Mouse (Mus musculus): ENCODE measurements around the gene Efcab6.

Efcab6 gene

DNA sequence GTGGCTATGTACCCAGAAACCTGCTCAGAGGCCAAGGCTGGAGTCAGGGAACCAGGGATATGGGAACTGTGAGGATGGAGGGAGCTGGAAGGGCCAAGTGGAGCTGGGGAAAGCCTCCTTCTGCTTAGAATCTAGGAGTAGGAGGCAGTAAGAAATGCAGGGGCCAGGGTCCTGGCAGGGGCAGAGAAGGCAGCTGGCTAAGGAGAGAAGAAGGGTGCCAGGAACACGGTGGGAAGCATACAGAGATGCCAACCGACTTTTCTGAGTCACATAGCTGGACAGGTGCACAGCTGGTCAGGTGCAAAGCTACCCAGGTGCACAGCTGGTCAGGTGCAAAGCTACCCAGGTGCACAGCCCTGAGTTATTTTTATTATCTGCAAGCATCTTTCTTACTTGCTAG, 187.3 kb downstream of the Efcab6 start:
- no peak for DNase-seq (ENCODE audit: low read depth, low spot score)

DNA sequence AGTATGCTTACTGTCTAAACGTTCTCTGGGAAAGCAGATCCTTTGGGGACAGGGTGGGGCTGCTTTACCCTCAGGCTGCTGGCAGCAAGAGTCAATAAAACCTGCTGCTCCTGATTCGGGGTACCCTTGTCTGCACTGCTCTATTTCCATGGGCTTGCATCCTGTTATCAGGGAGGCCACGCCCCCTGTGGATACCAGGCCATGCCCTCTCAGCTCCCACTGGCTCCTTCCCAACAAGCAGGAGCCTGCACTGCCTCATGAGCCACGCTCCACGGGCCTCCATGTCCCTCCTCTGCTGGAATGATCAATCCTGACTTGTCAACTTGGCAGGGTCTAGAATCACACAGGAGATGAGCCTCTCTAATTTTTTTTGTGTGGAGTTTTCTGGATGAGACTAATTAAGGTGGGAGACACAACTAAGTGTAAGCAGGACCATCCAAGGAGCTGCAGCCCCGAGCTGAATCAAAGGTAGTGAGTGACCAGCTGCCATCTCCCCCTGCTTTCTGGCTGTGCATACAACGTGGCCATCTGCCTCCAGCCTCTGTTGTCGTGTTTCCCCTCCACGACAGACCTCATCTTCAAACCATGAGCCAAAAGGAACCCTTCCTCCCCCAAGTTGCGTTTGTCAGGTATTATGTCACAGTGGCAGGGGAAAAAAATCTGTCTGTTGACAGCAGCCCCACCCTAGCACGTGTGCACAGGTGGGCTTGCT, 187.9 kb downstream of the Efcab6 start:
- DNase-seq (ENCODE audit: low read depth, low spot score) = no peak

DNA sequence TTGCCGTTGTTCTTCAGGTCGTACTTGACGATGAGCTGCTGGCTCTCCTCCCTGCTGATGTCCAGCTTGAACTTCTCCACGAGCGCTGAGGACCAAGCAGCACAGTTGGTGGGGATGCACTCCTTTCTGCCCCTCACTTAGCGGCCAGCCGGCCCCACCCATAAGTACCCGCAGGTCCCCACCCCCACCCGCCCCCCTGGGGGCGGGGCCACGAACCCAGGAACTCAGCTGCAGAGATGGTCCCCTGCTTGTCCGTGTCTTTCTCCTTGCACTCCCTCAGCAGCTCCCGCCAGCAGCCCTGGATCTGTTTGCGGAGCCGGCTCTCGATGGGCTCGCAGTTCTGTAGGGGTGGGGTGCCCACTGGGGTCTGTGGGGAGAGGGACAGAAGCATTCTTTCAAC, 194.2 kb downstream of the Efcab6 start:
- peak; percentile 28 for DNase-seq (ENCODE audit: low read depth, low spot score)

DNA sequence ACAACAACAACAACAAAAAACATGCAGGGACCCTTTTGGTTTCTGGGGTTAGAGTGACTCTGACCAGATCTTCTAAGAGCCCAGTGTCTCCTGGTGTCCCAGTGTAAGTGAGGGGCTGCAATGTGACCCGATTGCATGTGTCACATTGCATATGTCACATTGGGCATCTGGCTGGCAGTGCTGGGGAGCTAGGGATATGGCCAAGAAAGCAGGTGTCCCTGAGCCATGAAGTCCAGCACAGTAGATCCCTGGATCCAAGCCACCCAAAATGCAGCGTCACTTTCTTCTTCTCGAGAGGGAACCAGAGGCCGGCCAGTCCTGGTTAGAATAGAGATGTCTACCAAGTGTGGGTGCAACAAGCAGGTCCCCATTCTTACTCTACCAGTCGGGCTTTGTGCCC, 199.6 kb downstream of the Efcab6 start:
- no peak for DNase-seq (ENCODE audit: low read depth, low spot score)

DNA sequence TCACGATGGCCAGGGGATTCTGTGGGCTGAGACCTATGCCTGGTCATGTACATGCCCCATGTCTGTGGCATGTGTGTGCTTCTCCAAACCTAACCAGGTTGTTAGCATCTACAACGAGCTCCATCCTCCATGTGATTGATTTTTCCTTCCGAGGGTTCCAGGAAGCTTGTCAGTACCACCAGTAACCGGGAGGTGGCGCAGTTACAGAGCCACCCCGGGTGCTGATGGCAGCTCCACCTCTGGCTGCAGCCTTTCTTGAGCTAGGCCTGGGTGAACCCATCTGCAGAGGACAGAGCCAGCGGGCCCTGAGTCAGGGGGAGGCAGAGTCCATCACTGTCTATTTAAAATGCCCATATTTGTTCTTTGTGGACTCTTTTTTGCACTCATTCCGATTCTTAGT, 208.1 kb downstream of the Efcab6 start:
- peak; percentile 70 for DNase-seq (ENCODE audit: low read depth, low spot score)

DNA sequence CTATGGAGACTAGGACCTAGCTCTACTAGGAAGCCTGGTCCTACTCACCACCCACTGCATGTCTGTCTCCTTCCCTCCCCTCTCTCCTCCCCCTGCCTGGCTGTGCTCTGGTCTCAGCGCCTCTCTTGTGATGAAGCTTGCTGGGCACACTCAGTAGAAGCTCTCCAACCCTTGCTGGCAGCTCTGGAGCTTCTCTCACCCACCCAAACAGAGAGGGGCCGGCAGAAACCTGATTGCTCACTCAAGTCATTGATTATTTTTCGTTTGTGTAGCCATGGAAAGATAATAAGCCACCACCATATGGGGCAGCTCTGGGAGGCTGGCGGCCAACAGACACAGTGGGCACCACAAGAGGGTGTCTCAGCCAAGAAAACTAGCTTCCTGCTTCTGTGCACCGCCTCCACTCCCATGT, 211.8 kb downstream of the Efcab6 start:
- DNase-seq (ENCODE audit: low read depth, low spot score) = no peak

DNA sequence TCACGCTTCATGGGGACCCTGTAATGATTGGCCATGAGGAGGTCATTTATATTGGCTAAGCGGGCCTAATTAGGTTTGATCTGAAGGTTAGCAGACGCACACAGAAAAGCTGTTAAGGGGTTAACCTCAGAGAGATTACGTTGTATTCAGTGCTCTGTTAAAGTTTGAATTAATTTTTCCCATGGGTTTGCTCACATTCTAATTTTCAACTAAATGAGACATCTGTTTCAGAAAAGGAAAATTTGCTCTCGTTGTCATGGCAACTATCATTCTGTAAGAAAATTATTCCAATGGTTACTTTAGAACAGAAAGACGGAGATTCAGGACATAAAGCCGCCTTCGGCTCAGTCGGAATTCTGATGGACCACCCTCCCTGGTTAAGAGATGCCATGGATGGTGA, 217.0 kb downstream of the Efcab6 start:
- DNase-seq (ENCODE audit: low read depth, low spot score) = no peak

DNA sequence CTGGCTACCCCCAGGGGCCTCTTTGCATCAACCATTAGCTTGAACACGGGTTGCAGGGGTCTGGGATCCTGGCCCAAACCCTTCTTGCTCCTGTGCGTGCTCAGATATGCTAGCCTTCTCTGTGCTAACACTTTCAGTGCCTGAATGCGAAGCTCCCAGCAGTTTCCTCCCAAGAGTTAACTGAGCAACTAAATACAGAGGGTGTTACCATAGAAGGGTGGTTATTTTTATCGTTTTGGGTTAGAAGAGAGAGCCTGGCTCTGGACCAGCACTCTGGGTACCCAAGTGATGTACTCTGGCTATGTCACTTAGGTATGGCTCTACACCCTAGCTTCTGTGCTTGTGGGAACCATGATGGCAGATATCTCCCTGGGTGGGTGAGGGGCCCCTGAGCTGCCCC, 217.7 kb downstream of the Efcab6 start:
- no peak for DNase-seq (ENCODE audit: low read depth, low spot score)

DNA sequence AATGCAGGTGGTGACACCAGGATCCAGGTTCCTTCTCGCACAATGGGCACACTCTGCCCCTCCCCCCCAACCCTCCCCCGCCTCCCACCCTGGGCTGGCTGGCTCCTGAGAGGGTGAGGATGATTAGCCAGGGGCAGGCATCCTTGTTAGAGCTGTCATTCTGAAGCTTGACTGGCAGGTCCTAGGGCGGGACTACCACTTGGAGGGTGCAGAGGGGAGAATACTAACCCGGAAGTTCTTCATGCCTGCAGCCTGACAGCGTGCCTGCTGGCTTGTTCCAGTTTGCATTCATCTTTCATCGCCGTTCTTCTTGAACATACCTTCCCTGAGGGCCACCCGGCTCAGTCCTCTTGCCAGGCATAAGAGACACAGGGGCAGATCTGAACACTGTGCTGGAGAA, 218.6 kb downstream of the Efcab6 start:
- DNase-seq (ENCODE audit: low read depth, low spot score) = no peak

DNA sequence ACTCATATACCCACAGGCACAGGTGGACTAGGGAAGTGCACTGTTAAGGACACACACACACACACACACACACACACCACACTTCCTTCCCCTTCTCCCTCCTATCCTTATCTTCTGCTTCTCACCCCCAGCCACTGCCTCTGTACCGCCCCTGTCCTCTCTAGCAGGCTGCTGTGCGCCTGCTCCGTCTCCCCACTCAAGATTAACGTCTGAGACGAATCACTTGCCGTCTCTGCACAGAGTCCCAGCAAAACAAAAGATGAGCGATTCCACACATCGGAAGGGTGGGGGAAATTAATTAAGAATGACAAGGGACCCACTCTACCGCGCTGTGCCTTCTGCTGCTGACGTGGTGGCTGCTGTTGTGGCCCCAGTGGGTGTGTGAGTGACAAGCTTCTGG, 219.4 kb downstream of the Efcab6 start:
- DNase-seq (ENCODE audit: low read depth, low spot score) = peak; percentile 10

DNA sequence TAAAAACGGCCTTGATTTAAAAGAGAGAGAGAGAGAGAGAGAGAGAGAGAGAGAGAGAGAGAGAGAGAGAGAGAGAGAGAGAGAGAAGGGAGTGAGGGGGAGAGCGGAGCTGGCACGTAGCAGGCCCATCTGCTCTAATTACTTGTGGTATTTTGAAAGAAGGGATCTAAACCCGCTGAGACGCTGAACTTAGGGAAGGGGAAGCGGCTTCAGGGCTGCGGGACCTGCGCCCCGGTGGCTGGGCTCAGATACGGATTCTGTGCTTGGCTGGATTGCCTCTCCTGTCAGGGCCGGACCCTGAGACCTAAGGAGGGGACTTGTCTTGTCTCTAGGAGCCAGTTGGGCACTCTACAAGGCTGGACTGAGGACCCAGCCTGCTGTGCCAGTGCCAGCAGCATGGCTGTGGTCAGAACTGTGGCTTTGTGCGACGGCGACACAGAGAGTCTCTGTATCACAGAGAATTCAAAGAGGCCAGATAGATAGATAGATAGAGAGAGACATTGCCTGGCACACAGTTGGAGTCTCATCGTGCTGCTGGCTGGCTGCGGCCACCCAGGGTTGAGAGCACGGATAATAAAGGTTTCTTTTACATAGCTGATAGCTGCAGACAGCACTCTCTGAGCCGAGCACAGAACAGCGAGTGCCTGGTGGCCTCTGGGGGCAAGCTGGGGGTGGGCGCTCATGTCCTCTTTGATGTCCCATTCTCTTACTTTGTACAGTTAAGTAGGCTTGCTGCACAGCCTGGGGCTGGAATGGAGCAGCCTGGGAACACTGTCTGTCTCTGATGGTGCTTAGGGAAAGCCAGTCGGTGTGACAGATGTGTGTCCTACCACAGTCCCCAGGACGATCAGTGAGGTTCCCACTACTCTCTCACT, 222.0 kb downstream of the Efcab6 start:
- DNase-seq (ENCODE audit: low read depth, low spot score) = no peak

DNA sequence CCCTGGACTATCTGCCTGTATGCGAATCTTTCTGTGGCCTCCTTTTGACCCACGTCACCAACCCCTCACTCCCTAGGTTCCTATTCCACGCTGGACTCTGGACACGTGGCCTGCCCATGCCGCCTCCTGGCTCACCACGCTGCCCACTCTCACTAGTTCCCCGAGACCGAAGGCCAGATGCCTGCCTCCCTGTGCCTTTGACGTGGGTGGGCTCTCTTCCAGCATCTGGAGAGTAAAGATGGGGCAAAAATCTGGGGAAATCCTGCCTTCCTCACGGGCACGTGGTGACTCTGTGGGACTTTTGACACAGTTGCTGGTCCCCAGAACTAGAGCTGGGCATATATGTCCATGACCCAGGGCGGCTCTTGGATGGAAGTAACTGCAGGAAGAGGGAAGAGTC, 222.8 kb downstream of the Efcab6 start:
- DNase-seq (ENCODE audit: low read depth, low spot score) = no peak

DNA sequence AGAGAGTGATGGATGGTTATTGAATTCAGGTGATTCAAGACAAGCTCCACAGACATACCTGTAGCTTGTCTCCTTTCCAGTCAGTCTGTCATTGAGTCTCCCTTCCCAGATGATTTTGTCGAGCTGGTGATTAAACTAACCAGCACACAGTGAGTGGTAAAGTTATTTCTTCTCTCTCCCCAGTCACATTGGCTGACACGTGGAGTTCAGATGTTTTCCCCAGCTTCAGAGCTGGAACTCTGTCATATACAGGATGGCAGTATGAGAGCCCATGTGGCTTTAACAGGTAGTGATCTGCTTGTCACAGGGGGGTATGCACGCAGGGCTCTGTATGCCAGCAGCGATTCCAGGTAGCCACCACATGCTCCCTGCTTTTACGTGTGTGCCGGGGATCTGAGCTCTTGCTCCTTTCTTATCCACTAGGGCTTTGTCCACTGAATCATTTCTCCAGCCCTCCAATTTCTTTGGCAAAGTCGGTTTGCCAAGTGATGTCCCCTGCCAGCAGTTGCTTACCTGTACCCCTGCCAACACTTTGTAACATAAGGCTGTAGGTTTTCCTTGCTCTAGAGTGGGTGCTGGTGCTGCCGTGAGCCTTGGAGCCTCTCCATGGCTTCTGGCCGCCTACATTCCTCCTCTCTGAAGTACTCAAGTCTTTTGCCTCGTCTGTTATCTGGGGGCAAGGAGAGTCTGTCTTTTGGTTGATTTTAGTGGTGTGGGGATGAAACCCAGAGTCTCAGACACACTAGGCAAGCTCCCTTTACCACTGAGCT, 224.0 kb downstream of the Efcab6 start:
- DNase-seq (ENCODE audit: low read depth, low spot score) = no peak

DNA sequence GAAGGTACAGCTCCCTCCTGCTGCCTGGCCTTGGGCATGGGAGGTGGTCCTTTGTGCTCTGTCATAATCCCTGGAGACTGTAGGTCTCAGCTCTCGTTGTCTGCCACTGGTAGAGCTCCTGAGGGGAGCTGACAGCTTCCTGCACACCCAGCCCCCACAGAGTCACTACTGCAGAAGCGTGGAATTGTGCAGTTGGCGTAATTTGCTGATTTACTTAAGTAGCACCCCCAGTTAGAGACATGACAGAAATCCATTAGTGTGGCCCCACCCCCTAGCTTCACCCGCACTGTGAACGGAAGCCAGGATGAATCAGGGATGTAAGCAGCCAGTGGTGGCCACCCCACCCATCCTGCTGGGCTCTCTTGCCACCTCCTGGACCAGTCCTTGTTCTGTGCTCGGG, 232.9 kb downstream of the Efcab6 start:
- DNase-seq (ENCODE audit: low read depth, low spot score) = no peak

DNA sequence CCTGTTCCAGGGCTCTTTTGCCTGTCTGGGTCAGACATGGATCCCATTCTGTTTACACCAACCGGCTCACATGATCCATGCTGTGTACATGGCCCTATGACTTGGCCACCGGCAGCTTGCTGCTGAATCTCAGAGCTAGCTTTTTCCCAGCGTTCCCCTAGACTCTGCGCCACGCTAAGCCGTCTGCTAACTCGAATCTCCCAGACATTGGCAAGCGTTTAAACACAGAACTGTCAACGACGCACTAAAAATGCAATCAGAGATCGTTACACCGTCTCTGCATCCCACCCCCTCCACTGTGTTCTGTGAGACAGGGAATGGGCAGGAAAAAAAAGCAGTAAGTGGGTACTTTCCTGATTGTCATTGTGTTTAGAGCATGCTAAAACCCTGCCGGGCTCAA, 236.0 kb downstream of the Efcab6 start:
- no peak for DNase-seq (ENCODE audit: low read depth, low spot score)

DNA sequence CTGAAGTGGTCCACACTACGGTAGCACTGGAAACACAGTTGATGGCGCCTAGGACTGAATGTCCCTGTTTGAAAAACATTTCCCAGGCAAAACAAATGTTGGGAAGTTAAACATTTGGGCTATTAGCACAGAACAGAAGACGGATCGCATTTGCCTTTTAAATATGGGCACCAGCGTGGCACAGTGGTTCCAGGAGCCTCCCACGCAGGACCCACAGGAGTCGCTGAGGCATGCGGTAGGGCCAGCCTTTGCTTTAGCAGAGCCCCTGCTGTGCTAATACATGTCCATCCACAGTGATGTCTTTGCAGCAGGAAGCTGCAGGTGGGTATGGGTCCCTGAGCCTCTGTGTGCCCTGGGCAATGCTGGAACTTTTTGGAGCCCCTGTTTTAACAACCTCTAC, 237.2 kb downstream of the Efcab6 start:
- no peak for DNase-seq (ENCODE audit: low read depth, low spot score)
